Mouse (Mus musculus): ENCODE measurements around the gene Apol10b. TPM values are rescaled to one million over a fixed set of nuclear protein-coding genes. Genes with fewer than 3 reads are reported as not detected.

Apol10b gene
- polyA plus RNA-seq, 1 experiment = 0.60 TPM

Other genes with a start within 250 kb of the Apol10b start
- gene Apol7a, start 197.0 kb downstream of the Apol10b start, polyA plus RNA-seq (2012; rRNA removed) = 0.19 and 0.38 TPM in 2 replicates
- gene Apol9a, start 185.0 kb downstream of the Apol10b start, polyA plus RNA-seq (2012; rRNA removed) = 0.60 and 0.97 TPM in 2 replicates
- gene Apol7b, start 148.6 kb downstream of the Apol10b start, polyA plus RNA-seq (2012; rRNA removed) = 0.08 and 0.22 TPM in 2 replicates
- gene Apol10a, start 119.1 kb downstream of the Apol10b start, polyA plus RNA-seq (2012; rRNA removed) = 0.02 TPM in 1 of 2 replicates, not detected in the other
- gene Apol11a, start 87.9 kb downstream of the Apol10b start, polyA plus RNA-seq (2012; rRNA removed) = not detected in 2 replicates
- not detected in 2 replicates for gene Apol7c, start 62.8 kb downstream of the Apol10b start, polyA plus RNA-seq (2012; rRNA removed)
- not detected in 2 replicates for gene 1700025B11Rik, start 34.2 kb downstream of the Apol10b start, polyA plus RNA-seq (2012; rRNA removed)
- gene Gm36245, start 3.1 kb upstream of the Apol10b start, polyA plus RNA-seq (2012; rRNA removed) = not detected in 2 replicates
- gene Apol11b, start 47.2 kb upstream of the Apol10b start, polyA plus RNA-seq (2012; rRNA removed) = not detected in 2 replicates
- gene Apol7e, start 102.7 kb upstream of the Apol10b start, polyA plus RNA-seq (2012; rRNA removed) = 0.04 and 0.11 TPM in 2 replicates
- 0.74 and 1.3 TPM in 2 replicates for gene Apol9b, start 132.9 kb upstream of the Apol10b start, polyA plus RNA-seq (2012; rRNA removed)
- gene Apol8, start 160.9 kb upstream of the Apol10b start, polyA plus RNA-seq (2012; rRNA removed) = 4.0 and 5.2 TPM in 2 replicates
- gene Myh9, start 246.1 kb upstream of the Apol10b start, polyA plus RNA-seq (2012; rRNA removed) = 34.4 and 38.7 TPM in 2 replicates